Mouse (Mus musculus) left cerebral cortex, postnatal 14 days (tissue): Measurements from ENCODE around the gene Tet3. TPM values are rescaled to one million over a fixed set of nuclear protein-coding genes. Genes with fewer than 3 reads are reported as not detected.

Experiments used
- DNase-seq, 2 experiments: peaks; one replicate each; pipeline ENCODE4 v3.0.0; 2021 to 2022; ENCODE audit warnings: low spot score in 2 of 2, mixed read lengths in 1 of 2
- intact Hi-C: fragments of 180-260 bp; cut with DNase I; formaldehyde crosslinking; loops from one replicate; pipeline ENCODE4 v1.15.1; 2025
- total RNA-seq, 2 experiments: library from RNA; stranded (reverse); gene quantifications; 2 replicates each; pipeline ENCODE4 v1.2.3; 2021

Gene Tet3
- total RNA-seq, 2 experiments from 2014 or later: 106 to 114 TPM

DNA sequence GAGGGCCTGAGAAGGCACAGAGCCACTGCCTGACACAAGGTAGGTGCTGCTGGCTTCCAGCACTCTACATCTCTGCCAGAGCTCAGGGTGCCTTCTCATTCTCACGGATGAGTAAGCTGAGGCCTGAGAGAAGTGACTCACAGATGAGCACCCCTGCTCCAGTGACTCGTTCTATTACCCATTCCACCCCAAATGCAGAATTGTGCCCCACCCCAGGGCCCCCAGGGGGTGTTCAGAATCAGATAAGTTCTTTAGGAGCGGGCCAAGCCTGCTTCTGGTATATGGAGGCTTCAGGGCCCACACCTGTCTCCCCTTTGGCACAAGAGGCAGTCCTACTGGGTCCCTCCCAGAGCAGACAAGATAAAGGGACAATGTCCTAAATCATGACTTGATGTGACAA, 16.2 kb downstream of the Tet3 start:
- intact Hi-C loops: loop anchor here (5.0 kb wide), 1 partner anchor 65 kb away; the partner anchor contains the start of gene Dguok
- DNase-seq: no peak

DNA sequence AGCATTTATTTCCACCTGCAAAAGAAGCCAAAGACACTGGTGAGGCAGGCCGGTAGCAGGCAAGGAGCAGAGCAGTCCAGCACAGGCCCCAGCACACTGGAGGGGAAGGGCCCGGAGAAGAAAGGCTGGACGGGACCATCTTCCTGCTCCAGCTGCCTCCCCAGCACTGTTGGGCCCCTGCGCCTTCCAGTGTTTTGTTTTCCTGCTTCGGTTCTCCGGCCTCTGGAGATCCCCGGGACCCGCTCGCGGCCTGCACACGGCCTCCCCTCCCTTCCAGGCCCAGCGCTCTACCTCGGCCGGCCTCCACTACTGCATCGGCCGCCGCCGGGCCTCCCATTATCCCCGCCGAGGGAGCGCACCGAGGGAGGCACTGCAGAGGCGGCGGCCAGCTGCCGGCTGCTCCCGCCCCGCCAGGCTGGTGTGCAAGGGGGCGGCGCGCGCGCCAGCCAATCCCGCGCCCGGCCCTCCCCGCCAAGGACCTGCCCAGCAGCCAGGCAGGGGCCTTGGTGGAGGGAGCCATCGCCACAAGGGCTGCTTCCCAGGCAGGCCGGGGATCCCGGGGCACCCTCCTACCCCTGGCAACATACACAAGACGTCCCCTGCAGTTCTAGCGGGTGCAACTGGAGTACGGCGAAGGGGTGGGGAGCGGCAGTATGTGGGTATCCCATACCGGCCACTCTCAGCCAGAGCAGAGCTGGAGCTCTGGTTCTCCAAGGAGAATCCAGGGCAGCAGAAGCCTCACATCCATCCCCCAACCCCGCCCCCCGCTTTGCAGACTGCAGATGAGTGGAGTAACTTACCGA, 17.4 kb downstream of the Tet3 start:
- intact Hi-C loops: loop anchor here (5.0 kb wide), 1 partner anchor 66 kb away; the partner anchor contains the start of gene Dguok
- DNase-seq: peak; percentile 90

DNA sequence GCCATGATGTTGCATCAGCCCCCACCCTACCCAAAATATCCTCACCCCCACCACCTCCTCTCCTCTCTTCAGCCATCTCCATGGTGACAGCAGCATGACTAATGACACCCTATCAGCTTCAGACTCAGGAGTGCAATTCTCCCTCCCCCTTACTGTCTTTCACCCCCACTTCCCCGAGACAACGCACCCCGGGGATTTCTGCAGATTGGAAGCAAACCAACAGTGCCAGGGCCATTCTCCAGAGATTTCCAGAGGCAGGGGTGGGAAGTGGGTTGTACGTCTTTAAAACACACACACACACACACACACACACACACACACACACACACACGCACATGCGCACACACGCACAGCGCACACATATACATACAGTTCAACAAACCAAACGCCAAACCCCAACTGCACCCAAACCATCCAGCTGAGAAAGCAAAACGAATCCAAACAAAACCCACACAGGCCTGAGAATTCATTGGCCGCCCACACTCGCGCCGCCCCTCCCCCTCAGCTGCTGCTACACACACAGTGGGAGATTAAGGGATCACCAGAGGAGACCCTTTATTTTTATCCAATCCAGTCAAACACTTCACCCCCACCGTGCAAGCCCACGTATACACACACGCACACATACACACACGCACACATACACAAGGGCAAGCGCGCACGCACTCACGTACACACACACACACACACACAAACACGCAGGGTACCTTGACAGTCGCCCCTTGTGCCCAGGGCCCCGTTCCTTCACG, 18.2 kb downstream of the Tet3 start:
- peak; percentile 83 to 93 for DNase-seq
- intact Hi-C loops: loop anchor here (5.0 kb wide), 1 partner anchor 67 kb away; the partner anchor contains the start of gene Dguok

DNA sequence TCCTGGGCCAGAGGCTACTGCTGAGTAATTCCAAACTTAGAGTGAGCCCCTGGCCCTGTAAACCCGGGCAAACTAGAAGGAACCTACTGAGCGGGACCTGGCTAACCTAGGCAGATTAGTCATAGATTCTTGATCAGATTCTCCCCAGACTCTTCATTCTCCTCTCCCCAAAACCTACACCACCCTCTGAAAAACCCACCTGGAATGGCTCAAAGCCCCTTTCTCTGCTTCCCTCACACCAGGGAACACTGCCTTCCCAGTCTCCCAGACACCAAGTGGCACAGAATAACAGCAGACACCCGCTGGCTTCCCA, 18.7 kb downstream of the Tet3 start:
- no peak for DNase-seq
- intact Hi-C loops: loop anchor here (5.0 kb wide), 1 partner anchor 67 kb away; the partner anchor contains the start of gene Dguok

DNA sequence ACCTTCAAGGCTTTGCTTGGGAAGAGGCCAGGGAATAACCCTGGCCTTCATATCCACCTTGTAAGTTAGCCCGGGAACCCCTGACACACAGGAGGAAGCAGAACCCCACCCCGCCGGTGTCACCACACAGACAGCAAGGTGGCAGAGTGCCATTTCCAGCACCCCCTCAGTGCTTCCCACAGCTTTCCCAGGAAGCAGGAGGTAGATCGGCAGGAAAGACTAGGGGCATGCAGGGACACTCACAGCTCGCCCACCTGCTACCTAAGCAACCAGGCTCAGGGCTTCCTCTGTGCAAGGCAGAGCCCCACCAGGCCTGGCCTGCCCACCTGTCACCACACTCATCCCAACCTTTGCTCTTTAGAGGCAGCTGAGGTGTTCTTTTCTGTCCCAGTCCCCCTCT, 19.1 kb downstream of the Tet3 start:
- intact Hi-C loops: loop anchor here (5.0 kb wide), 1 partner anchor 68 kb away; the partner anchor contains the start of gene Dguok
- peak; percentile 55 to 69 for DNase-seq

DNA sequence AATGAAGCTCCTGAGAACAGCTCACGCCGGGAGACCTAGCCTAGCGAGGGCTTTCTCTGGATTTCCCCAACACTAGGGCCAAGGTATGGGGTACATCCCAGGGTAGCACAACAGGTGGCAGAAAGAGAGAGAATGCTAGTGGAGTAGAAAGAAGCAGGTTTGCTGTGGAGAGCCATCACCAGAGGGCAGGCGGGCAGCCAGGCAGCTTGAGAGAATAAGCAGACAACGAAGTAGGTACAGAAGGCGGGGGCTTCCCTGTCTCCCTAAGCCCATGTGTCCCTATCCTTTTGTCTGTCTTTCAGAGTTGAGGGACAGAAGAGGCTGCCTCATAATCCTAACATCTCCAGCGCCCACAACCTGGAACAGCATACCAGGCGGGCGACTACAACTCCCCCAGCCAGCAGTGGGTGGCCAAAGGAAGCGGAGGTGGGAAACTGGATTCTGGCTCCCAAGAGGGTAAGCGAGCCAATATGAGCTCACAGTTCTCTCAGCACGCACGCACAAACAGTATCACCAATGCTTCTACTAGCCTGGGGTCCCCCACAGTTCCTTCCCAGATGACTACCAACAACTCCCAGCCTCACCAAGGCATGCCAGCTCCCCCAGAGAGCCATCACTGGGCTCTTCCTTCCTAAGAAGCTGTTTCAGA, 19.6 kb downstream of the Tet3 start:
- intact Hi-C loops: no loop called here
- DNase-seq: peak; percentile 44 to 51

DNA sequence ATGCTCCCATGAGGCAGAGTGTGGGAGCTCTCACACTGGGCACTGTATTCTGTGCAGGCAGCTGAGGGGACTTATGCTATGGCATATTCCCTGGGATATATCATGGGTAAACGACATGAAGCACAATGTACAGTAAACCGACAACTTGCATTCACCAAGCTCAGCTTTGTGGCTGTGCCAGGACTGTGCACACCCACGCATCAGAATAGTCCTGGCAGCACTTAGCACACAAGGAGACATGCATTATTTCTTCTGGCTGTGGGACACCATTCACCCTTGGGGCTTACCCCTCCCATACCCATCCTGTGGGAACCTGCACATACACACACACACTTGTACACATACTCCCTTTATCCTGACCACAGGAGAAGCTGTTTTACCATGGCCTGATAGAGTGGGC, 20.3 kb downstream of the Tet3 start:
- intact Hi-C loops: no loop called here
- peak in 1 of 2 experiments; percentile 37 for DNase-seq

DNA sequence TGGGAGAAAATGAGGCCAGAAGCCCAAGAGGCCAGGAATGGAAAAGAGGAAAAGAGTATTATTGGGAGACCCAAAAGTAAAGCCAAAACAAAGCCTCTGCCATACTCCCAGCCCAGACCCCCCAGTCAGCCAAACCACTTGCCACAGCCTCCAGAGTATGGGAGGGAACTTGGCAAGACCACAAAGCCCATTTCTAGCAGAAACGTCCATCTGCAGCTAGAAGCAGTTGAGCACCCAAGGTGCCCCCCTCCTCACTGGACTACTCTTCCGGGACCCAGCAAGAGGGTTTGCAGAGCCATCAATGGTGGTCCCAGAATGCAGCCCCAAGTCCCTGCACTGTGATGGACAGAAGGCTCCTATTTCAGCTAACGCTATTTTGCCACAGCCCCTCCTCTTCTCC, 21.1 kb downstream of the Tet3 start:
- intact Hi-C loops: no loop called here
- DNase-seq: no peak

DNA sequence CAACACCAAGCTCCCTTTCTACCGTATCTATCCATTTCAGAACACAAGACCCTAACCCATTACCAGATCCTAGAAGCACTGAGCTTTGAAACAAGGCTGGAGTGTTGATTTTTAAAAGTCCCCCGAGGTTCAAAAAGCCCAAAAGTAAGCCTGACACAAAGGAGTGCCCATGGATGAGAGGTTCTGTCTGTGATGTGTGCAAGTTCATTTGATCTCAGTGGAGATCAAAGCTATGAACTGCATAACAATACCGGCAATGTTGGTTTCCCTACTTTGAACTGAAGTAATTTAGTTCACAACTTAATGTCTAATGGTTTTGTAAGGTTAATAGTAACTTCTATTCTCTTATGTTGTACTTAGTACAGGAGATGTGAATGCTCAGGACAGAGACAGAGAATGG, 21.7 kb downstream of the Tet3 start:
- intact Hi-C loops: no loop called here
- DNase-seq: no peak

DNA sequence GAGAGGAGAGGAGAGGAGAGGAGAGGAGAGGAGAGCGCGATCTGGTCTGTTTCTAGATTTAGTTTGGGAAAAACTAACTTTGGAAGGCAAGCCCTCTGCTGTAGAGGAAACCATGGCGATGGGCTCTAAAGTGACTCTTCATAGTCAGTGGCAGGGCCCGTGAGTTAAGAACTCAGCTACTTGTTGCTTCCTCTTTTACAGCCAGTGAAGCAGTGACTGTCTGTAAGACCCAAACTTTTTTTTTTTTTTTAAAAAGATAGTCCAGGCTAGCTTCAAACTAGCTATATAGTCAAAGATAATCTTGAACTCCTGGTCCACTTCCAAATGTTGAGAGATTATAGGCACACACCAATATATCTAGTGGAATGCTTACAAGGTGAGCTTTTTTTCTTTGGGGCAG, 22.3 kb downstream of the Tet3 start:
- intact Hi-C loops: no loop called here

DNA sequence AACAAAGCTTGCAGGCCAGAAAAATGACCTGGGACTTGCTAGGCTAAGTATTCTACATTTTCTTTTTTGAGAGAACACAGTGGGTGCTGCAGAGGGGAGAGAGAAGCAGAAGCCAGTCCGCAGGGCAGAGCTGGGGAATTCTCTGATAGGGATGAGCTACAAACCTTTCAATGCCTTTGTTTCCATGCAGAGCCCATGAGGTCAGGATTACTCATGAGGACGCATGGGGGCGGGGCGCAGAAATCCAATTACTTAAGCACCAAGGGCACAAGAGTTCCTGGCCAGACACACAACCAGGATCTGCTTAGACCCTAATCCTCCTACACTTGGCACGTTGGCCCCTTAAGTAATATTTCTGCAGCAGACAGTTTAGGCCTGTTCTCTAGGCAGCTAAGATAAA, 23.7 kb downstream of the Tet3 start:
- DNase-seq: no peak
- intact Hi-C loops: no loop called here

More for the DNA sequence above, 22.3 kb downstream of the Tet3 start:
- no peak for DNase-seq

DNA sequence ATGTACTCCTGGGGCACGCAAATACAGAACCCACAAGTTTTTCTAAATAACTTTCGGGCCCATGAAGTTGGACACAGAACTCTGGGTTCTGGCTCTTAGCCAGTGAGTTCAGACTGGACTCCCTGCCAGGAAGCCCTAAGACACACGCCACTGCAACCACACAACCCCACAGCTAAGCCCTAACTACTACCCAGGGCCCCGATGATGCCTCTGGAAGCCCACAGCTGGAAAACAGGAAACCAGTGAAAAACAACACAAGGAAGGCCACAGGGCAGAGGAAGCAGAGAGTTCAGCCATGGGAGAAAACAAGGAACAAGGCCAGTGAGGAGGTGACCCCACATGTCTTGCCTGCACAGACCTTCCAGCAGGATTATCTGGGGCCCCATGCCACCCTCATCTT, 25.3 kb downstream of the Tet3 start:
- intact Hi-C loops: no loop called here
- no peak for DNase-seq

DNA sequence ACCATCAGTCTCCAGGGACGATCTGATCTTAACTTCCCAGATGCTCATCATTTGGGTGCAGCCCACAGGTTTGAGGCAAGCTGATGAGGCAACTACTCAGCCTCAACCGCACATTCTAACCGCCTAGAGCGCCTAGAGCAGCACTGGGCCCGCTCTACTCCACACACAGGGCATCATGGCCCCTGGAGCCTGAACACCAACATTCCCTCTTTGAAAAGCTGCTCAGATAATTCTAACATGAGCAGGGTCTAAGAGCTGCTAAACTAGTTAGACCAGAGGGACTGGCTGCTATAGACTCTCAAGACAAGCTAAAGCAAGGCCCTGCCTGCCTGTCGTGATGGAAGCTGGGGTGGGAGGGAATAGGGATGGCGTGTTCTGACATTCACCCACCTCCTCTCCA, 25.9 kb downstream of the Tet3 start:
- no peak for DNase-seq
- intact Hi-C loops: no loop called here

DNA sequence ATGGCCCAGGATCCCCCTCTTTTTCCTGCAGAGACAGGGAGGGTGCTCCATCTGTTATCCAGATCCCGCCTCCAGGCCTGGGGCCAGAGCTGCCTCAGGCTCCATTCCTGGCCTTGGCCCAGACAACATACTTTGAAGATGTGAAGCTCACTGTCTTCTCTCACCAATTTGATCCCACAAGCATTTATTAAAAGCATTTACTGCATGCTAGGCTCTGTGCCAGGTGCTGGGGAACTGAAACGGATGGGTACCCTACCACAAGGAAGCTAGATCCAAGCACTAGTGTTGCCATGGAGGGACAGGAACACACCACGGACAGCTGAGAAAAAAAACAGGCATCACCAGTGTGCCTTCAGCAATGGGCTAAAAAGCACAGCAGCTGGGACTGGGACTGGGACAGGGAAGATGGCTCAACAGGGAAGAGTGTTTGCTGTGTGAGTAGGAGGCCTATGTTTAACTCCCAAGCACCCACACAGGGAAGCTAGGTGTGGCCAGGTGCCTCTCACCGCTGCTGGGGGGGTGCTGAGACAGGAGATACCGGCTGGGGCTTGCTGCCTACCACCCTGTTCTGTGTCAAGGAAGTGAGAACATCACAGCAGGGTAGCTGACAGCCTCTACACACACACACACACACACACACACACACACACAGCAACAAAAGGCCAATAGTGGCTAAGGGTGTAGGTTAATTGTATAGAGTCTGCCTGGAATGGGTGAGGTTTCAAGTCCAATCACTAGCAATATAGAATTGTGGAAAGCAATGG, 30.7 kb downstream of the Tet3 start:
- intact Hi-C loops: no loop called here
- peak; percentile 57 to 64 for DNase-seq

DNA sequence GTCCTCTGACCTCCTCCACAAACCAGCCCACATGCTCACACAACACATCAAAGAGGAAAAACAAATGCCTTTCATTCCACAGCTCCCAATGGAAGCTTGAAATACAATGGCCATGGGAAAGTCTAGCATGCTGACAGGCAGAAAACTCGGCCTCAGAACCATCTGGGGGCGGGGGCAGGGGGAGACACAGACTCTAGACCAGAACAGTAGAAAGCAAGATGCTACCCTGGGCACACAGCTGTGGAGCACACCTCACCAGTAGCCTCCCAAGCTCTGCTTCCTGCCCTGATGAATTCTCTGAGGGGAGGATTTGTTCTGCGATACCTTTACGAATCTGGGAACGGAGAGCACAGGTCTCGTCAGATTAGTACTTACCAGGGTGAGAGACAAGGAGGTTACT, 31.4 kb downstream of the Tet3 start:
- DNase-seq: no peak
- intact Hi-C loops: no loop called here

DNA sequence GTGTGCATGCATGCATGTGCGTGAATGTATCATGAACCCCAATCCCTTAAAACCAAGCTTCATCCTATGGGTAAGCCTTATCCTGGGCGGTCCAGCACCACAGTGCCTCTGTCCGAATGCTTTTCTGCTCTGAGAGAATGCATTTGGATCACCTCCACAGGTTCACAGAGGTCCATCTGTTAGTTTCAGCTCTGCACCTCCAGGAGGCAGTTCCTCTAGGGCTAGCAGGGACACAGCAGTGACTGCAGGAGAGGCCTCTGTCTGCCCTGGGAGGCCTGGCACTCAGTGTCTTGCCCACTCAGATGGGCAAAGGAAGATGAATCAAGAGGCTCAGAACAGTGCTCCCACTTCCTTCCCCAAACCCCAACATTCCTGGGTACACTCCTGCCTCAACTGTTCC, 32.3 kb downstream of the Tet3 start:
- no peak for DNase-seq
- intact Hi-C loops: no loop called here

DNA sequence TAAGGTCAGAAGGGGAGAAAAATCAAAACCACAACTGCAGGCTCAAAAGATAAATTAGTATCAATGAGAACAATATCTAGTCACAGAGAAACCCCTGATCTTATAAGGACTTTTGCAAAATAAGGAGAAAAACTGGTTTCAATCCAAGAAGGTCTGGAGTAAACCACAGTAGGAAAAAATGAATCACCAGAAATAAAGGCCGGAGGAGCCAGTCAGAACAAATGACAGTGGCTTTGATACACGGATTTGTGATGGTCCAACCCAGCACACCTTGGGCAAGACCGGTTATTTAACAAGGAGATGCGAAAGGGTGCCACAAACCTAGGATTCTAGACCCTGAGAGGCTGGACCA, 34.9 kb downstream of the Tet3 start:
- DNase-seq: no peak
- intact Hi-C loops: no loop called here

DNA sequence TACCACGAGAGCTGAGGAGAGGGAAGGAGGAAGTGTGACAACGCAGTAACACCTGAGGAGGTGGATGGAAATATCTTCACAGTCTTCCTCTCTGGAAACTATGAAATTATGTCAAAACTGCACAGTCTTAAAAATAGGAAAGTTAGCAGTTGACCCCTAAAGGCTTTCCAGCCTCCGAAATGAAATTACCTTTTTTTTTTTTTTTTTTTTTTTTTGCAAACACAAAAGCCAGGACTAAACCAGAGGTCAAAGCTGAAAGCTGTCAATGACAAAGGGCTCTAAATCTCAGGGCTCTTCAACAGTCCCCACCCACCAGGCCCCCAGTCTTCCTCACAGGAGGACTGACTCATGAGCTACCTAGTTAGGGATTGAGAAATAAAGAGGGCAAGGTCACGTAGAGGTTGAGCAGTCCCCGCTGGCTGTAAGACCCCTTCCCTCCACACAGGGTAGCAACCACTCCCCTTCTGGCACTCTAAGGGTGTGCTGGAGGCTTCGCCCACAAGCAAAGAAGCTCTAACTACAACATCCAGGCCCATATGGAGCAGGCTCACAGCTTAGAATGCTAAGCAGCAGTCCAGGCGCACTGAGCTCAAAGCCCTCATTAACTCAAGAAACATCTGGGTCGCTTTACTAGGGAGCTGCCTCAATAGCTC, 35.4 kb downstream of the Tet3 start:
- intact Hi-C loops: no loop called here
- DNase-seq: no peak
